Mouse (Mus musculus): ENCODE data around the gene Rd3.

The Rd3 gene

DNA sequence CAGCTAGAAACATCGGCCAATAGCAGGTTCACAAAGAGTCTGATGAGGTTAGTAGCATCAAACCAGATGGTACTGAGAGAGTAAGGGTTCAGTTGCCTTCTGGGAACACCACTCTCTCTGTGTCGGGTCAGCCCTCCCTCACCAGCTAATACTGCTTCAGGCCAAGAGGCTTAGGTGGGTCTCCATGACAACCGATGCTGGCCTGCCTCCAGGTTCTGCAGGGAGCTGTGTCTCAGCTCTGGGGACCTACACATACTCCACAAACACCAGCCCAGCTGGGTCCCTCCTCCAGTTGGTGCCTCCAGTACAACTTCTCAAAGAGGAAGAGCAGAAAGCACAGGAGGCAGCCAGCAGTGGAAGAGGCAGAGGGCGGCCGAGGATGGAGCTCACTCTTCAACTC, at the start of gene Rd3:
Rd3 (plus strand) TSS at position 184 of the 400 bp plus-strand sequence.
- DNase-seq, result no peak

- DNase-seq, result no peak
Measured at GRCm38 (mm10) chr1:191928345-191928744, 48.8 kb upstream of the Rd3 start.

DNA sequence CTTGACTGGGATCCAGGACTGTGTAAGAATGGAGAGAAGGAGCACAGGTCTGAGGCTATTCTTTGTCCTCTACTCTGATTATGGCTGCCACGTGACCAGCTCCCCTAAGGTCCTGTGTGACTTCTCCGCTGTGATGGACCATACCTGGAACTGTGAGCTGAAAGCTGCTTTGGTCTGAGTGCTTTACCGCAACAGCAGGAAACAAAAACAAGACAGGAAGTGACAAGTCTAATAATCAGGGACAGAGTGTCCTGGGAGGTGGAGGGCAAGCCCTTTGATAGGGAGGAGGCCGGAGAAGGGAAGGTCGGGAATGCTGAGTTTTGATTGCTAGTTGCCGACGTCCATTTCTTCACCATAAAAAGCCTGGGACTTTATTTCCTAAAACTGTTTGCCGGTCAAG, 48.1 kb upstream of the Rd3 start:
- DNase-seq, result no peak

GRCm38 (mm10) chr1:191929897-191930524, 47.2 kb upstream of the Rd3 start:
- DNase-seq, result no peak

DNA sequence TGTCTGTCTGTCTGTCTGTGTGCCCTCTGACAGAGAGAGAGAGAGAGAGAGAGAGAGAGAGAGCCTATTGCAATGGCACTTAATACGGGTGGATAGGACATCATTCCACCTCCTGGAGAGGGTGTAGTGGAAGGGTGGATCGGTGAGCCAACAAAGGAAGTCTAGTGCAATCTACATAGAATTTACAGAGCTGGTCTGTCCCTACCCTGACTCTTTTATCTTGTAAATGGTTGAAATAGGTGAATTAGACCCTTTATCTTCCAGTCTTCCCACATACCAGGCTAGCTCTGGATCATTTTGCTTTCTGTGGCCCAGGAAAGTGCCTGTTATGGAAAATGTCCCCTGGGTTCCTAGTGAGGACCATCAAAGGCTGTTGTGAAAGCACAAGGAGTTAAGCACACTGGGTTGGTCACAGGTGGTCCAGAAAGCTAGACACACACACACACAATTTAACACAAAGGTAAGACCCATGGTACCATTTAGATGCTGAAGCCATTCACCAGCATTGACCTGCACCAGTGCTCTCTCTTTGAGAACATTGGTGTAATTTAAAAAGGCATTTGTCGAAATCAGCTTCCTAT, 46.6 kb upstream of the Rd3 start:
- no peak for DNase-seq

DNA sequence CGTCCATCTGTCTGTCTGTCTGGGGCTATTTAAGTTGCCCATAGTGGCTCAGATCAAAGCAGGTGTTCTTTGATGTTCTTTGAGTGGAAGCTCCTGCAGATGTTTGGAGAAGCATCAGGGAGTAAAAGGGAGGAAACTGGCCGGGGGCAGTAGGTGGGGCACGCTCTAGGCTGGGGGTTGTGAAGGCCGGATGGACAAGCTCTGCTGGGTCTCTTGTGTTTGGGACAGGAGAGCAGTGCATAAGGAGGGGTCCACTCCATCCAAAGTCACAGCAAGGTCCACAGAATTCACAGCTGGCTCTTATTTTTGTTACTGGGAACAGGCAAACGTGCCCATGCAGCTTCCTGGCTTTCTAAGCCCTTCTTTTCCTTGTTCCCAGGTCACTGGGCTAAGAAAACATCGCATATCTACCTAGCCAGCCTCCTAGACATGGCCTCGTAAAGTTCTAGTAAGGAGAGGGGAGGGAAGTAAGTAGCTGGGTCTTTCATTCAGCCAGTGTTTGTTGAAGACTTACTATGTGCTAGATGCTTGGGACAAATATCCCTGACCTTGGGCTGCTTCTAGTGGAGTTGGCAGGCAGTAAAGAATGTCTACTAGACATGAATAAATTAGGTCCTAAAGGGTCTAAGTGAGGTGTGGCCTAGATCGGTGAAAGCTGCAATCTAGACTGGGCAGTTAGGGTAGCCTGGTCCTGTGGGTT, 44.7 kb upstream of the Rd3 start:
- no peak for DNase-seq

GRCm38 (mm10) chr1:191932986-191933632, 44.1 kb upstream of the Rd3 start:
- no peak for DNase-seq

DNA sequence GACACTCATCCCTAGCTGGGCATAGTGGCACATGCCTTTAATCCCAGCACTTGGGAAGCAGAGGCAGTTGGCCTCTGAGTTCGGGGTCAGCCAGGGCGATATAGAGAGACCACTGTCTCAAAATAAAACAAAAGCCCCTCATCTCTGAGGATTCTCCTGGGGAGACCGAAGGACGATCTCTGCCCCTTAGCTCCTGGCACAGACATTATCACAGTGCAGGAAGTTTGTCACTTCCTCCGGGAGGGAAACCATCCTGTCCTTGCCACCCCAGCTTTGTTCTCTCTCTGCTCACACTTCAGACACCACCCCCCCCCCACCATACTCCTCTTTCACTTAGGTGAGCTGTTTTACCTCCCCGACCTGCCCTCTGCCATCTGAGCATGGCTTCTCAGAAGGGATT, 33.5 kb upstream of the Rd3 start:
- no peak for DNase-seq

GRCm38 (mm10) chr1:191945341-191945740, 31.8 kb upstream of the Rd3 start:
- no peak for DNase-seq

GRCm38 (mm10) chr1:191945756-191946155, 31.4 kb upstream of the Rd3 start:
- no peak for DNase-seq

DNA sequence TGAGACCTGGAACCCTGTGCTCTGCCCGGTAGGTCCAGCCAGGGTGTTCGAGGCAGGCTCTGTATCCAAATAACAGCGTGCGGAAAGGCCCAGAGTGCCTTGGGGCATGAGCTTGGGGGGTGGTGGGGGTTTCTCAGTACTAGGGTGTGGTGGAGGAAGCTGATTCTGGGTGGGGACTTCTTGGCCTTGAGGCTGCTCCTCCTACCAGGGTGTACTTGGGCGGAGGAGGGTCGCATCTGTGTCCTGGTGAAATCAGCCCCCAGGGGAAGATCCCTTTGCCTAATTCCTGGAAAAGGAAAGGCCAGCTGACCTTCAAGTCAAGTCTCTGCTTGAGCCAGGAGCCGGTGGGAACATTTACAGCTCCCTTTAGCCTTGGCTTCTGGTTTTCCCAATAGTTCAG, 30.9 kb upstream of the Rd3 start:
- no peak for DNase-seq

DNA sequence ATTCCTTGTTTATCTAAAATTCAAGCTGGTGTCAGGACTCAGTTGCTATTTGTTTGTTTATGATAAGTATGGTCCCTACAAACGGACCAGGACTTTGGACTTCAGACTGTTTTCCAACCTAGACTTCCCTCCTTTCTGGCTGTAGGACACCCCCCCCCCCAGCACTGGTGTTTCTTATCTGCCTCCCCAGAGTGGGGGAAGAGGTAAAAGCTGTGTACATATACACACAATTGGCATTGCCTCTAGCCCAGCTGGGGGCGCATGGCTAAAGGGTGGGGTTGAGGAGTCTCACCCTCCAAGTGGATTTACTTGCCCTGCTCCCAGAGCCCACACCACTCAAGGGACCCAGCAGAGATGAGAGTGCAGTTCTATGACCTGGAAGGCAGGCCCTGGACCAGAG, 30.3 kb upstream of the Rd3 start:
- no peak for DNase-seq

DNA sequence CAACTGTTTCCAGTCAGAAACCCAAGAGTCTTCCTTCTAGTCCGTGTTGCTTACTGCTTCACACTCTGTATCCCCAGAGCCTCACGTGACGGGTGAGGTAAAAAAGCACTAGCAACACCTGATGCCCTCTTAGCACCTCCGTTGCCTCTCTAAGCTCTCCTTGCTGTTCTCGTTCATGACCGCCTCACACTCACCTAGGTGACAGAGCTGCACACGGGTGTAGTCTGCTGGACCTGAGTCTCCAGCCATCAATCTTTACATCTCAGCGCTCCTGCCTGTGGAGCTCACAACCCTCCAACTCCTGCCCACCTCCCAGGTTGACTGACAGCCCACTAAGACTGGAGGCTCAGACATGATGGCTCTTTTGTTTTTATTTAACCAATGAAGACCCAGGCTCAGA, 29.4 kb upstream of the Rd3 start:
- DNase-seq, result no peak

DNA sequence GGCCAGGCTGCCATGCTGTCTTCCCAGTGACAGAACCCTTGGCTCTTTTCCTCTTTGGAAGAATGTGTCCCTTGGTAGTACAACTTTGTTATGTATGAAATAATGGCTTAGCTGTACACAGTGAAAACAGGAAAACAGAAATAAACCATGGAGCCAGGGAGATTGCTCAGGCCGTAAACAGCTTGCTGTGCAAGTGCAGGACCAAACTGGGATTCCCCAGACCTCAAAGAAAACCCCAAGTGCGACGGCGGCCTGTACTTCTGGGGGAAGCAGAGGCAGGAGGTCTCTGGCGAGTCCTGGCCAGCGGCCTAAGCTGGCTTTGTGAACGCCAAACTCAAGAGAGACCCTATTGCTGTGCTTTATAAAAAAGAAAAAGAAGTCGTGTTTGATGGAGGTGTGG, 28.6 kb upstream of the Rd3 start:
- DNase-seq, result no peak

DNA sequence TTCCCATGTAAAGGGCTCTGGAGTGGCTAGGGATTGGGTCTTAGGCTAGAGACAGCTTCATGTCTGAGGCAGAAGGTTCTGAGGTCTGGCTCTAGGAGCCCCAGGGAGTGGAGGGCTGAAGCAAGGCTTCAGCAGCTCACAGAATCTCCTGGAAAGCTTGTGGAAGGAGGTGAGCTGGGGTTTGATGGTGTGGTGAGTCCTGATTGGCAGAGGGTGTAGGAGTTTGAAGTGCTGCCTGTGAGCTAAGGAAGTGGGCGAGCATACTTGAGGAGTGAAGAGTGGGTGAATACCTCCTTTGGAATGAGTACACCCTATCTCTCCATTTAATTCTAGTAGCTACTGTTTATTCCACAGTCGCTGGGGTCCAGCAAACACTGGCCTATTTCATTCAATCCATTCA, 26.6 kb upstream of the Rd3 start:
- DNase-seq, result no peak

DNA sequence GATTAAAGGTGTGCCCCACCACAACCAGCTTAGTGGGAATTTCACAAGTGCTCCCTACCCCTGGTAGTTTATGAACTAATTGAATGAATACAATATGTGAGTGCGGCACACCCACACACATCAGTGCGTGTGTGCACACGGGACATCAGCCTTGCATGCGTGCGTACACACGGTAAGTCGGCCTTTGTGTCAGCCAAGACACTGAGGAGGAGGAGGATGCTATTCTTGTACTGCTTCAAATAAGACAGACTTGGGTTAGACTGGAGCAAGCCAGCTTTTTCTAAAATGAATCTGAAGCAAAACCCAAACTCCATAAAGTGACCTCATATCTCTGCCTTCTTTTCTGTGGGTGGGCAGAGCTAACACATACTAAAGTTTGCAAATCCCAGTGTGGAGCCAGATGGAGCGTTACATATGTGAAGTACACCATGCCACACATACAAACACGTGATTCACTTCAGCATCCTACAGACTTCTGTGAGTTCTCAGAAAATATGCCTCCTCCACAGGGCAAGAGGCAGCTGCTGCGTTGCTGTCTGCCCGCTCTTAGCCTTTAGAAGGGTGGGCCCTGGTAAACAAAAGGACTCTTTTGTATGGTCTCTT, 24.3 kb upstream of the Rd3 start:
- DNase-seq, result no peak

GRCm38 (mm10) chr1:191955101-191955500, 22.1 kb upstream of the Rd3 start:
- DNase-seq, result no peak

DNA sequence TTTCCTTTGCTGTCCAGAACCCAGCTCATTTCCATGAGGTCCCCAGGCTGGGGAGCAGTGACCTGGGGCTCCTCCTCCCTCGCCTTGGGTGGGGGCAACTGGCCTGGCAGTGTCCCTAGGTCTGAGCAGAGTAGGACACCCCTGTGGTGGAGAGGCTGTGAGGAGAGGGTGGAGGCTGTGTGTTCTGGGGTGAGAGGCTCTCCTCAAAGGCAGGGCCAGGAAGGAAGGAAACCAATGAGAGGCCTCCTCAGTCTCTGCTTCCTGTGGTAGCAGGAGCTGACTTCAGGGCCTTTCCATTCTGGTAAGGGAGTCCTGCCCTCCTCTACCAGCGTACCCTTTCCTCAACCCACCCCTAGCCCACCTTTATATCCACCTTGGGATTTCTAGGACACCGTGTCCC, 20.9 kb upstream of the Rd3 start:
- DNase-seq, result no peak

DNA sequence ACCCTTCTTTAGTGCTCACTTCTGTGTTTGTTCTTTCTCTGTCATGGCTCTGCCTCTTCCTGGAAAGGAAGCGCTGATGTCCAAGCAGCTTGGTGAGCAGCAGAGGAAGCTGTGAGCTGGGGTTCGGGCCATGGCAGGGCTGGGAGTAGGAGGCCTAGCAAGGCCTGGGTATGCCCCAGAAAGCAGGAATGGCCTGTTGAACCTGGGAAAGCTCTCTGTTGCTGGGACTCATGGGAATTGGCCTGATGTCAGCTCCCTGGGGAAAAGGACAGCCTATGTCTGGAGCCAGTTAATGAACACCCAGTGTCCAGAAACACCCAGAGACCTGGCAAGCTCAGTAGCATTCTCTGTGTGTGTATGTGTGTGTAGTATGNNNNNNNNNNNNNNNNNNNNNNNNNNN, 20.3 kb upstream of the Rd3 start:
- DNase-seq, result peak; percentile 9 to 12

DNA sequence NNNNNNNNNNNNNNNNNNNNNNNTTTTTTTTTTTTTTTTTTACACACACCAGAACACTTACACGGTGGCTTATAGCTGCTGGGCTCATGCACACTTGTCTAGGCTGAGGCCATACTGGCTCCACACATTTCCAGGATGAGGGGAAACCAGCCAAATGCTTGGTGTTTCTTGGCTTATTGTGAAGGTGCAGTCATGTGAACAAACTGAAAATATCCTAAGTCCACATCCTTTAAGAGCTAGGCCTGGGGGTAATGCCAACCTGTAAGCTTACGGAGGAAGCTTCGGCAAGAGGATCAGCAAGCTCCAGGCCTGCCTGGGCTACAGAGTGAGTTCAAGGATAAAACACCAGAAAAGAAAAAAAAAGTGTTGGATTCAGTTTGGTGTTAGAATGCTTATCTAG, 19.8 kb upstream of the Rd3 start:
- DNase-seq, result peak; percentile 7 to 10

DNA sequence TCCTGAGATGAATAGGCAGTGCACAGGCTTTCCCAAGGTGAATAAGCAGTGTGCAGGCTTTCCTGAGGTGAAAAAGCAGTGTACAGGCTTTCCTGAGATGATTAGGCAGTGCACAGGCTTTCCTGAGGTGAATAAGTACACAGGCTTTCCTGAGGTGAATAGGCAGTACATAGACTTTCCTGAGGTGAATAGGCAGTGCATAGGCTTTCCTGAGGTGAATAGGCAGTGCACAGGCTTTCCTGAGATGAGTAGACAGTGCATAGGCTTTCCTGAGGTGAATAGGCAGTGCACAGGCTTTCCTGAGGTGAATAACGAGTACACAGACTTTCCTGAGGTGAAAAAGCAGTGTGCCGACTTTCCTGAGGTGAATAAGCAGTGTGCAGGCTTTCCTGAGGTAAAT, 16.2 kb upstream of the Rd3 start:
- DNase-seq, result no peak

DNA sequence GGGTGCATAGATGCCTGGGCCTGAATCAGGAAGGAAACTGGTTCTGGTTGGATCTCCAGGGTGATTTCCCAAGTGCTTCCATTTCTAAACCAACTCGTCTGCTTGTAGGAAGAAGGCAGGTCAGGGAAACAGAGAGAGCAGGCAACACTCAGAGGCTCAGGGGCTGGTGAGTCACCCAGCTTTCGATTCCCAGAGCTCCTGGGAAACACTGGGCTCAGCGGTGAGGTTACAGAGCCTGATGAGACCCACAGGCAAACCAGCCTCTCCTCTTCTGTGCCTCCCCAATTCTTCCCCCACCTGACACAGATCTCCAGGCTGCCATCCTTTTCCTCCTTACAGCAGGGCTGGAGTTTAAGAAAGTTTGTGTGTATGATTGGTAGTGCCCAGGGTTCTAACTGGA, 13.8 kb upstream of the Rd3 start:
- DNase-seq, result no peak

DNA sequence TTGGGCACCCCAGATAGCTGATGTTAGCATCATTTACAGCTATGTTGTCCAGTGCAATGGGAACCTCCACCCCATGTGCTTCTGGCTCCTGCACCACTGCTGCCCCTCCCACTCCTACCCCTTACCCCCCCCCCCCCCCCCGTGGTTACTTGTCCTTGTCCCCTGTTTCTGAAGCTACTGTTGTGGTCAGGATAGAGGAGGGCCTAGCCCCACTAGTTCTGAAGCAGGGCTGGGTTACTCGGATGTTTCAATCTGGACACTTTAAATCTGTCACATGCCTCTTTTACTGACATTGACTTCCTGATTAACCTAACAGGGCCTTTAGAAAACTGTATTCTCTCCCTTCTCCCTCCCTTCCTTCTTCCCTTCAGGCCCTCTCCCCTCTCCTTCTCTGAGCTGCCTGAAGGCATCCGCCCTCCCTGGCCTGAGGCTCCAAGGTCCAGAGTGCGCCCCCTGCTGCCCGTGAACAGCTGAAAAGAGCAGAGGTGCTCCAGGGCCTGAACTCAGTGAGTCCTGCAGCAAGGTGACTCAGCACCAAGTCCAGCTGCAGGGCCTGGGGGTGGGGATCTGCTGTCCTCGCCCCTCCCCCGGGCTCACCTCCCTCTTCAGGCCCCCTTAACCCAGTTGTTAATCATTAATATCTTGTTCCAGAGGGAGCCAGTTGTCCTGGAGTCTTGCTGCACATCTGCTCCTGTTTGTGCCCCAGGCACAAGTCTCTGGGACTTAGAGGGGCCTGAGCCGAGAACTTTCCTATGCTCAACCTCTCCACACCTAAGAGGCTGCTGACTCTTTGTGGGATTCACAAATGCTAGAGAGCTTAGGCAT, 13.0 kb upstream of the Rd3 start:
- peak; percentile 66 to 74 for DNase-seq

Data from cerebellum, adult 18-20 months (tissue).